Mouse (Mus musculus) right cerebral cortex, adult 2 months (tissue): ENCODE data around the gene Dlx2.
A peak's percentile ranks its signal among the peaks of the same experiment; 100 is the strongest.

ENCODE experiments used
- DNase-seq, 2 experiments: peaks; one replicate each; pipeline ENCODE4 v3.0.0; 2021 to 2022; ENCODE audit warnings: low spot score in 2 of 2

Gene Dlx2

GRCm38 (mm10) chr2:71511209-71511608, 35.3 kb downstream of the Dlx2 start:
- DNase-seq: no peak

- DNase-seq: no peak
Measured at GRCm38 (mm10) chr2:71504852-71505251, 41.7 kb downstream of the Dlx2 start.

- DNase-seq: no peak
Measured at GRCm38 (mm10) chr2:71499276-71500230, 47.0 kb downstream of the Dlx2 start.

- no peak for DNase-seq
Measured at GRCm38 (mm10) chr2:71497175-71497574, 49.4 kb downstream of the Dlx2 start.

GRCm38 (mm10) chr2:71494971-71495370, 51.6 kb downstream of the Dlx2 start:
- DNase-seq: no peak

- DNase-seq: peak; percentile 38 to 40
Measured at GRCm38 (mm10) chr2:71494503-71494902, 52.1 kb downstream of the Dlx2 start.
